Mouse (Mus musculus): ENCODE measurements around the gene Tle2. TPM values are rescaled to one million over a fixed set of nuclear protein-coding genes. Genes with fewer than 3 reads are reported as not detected.

Tle2 gene
- total RNA-seq, 4 experiments from 2014 or later = 3.1 to 4.3 (median 4.0) TPM

- peak; percentile 43 to 73 for DNase-seq (ENCODE audit: low spot score in 2 of 2)
These were observed 1.4 kb upstream of the Tle2 start for GRCm38 (mm10) chr10:81572975-81573374.

- no peak for DNase-seq (ENCODE audit: low spot score in 2 of 2)
These were observed 859 bp downstream of the Tle2 start for GRCm38 (mm10) chr10:81575208-81575631.

GRCm38 (mm10) chr10:81575695-81576094 is 1.3 kb downstream of the Tle2 start:
- no peak for DNase-seq (ENCODE audit: low spot score in 2 of 2)

- no peak for DNase-seq (ENCODE audit: low spot score in 2 of 2)
These were observed 5.6 kb downstream of the Tle2 start for GRCm38 (mm10) chr10:81579967-81580366.

- DNase-seq (ENCODE audit: low spot score in 2 of 2) = no peak
These were observed 6.2 kb downstream of the Tle2 start for GRCm38 (mm10) chr10:81580441-81581070.

- no peak for DNase-seq (ENCODE audit: low spot score in 2 of 2)
These were observed 9.0 kb downstream of the Tle2 start for GRCm38 (mm10) chr10:81583347-81583746.

GRCm38 (mm10) chr10:81588739-81589138 is 14.4 kb downstream of the Tle2 start:
- DNase-seq (ENCODE audit: low spot score in 2 of 2) = no peak

GRCm38 (mm10) chr10:81591846-81592245 is 17.5 kb downstream of the Tle2 start:
- DNase-seq (ENCODE audit: low spot score in 2 of 2) = no peak

- no peak for DNase-seq (ENCODE audit: low spot score in 2 of 2)
These were observed 18.3 kb downstream of the Tle2 start for GRCm38 (mm10) chr10:81592631-81593030.

GRCm38 (mm10) chr10:81593223-81593622 is 18.9 kb downstream of the Tle2 start:
- DNase-seq (ENCODE audit: low spot score in 2 of 2) = no peak

- DNase-seq (ENCODE audit: low spot score in 2 of 2) = no peak
These were observed 19.6 kb downstream of the Tle2 start for GRCm38 (mm10) chr10:81593935-81594334.

- DNase-seq (ENCODE audit: low spot score in 2 of 2) = no peak
These were observed 21.2 kb downstream of the Tle2 start for GRCm38 (mm10) chr10:81595599-81595998.

- DNase-seq (ENCODE audit: low spot score in 2 of 2) = peak in 1 of 2 experiments; percentile 60
These were observed 22.2 kb downstream of the Tle2 start for GRCm38 (mm10) chr10:81596611-81597010.

- peak in 1 of 2 experiments; percentile 42 for DNase-seq (ENCODE audit: low spot score in 2 of 2)
These were observed 23.0 kb downstream of the Tle2 start for GRCm38 (mm10) chr10:81597137-81597950.

GRCm38 (mm10) chr10:81598342-81598741 is 24.0 kb downstream of the Tle2 start:
- no peak for DNase-seq (ENCODE audit: low spot score in 2 of 2)

- no peak for DNase-seq (ENCODE audit: low spot score in 2 of 2)
These were observed 24.5 kb downstream of the Tle2 start for GRCm38 (mm10) chr10:81598871-81599270.

GRCm38 (mm10) chr10:81599630-81600029 is 25.3 kb downstream of the Tle2 start:
- no peak for DNase-seq (ENCODE audit: low spot score in 2 of 2)

GRCm38 (mm10) chr10:81600096-81600495 is 25.7 kb downstream of the Tle2 start:
- no peak for DNase-seq (ENCODE audit: low spot score in 2 of 2)

- peak; percentile 95 for DNase-seq (ENCODE audit: low spot score in 2 of 2)
These were observed 26.4 kb downstream of the Tle2 start, which contains the start of gene Tle6 for GRCm38 (mm10) chr10:81600738-81601203. Gene Tle6, minus strand, starts transcription at chr10:81601073.

- no peak for DNase-seq (ENCODE audit: low spot score in 2 of 2)
These were observed 27.1 kb downstream of the Tle2 start for GRCm38 (mm10) chr10:81601396-81601905.

- no peak for DNase-seq (ENCODE audit: low spot score in 2 of 2)
These were observed 28.4 kb downstream of the Tle2 start for GRCm38 (mm10) chr10:81602741-81603151.

Data from gastrocnemius, adult 8-10 months (tissue).